Mouse (Mus musculus) gastrocnemius, adult 8-10 months (tissue): Measurements from ENCODE around the gene Triobp. TPM values are rescaled to one million over a fixed set of nuclear protein-coding genes. Genes with fewer than 3 reads are reported as not detected.

ENCODE experiments used
- DNase-seq, 2 experiments: peaks; one replicate each; pipeline ENCODE4 v3.0.0; 2022; ENCODE audit warnings: low spot score in 2 of 2
- total RNA-seq, 4 experiments: library from RNA; stranded (reverse); gene quantifications; 2 replicates each; pipeline ENCODE4 v1.2.4; 2022

The Triobp gene
- total RNA-seq, 4 experiments from 2014 or later = 38.3 to 69.6 (median 41.9) TPM

- peak; percentile 92 to 94 for DNase-seq
Observed at GRCm38 (mm10) chr15:78926021-78926919, 21.3 kb upstream of the Triobp start, which contains the start of gene Lgals1. Gene Lgals1 (plus strand): TSS chr15:78926725.

GRCm38 (mm10) chr15:78927021-78927787 lies 20.3 kb upstream of the Triobp start:
- peak; percentile 55 to 61 for DNase-seq

GRCm38 (mm10) chr15:78927788-78928457 lies 19.6 kb upstream of the Triobp start:
- peak; percentile 61 to 66 for DNase-seq

- no peak for DNase-seq
Observed at GRCm38 (mm10) chr15:78928539-78928938, 19.0 kb upstream of the Triobp start.

GRCm38 (mm10) chr15:78930192-78930706 lies 17.3 kb upstream of the Triobp start:
- DNase-seq = no peak

GRCm38 (mm10) chr15:78930801-78931426 lies 16.6 kb upstream of the Triobp start:
- DNase-seq = no peak

- DNase-seq = peak in 1 of 2 experiments; percentile 56
Observed at GRCm38 (mm10) chr15:78931577-78931976, 15.9 kb upstream of the Triobp start.

GRCm38 (mm10) chr15:78934784-78935320 lies 12.7 kb upstream of the Triobp start, which contains the start of gene Nol12:
Gene Nol12 (plus strand): TSS chr15:78934933.
- peak; percentile 77 to 78 for DNase-seq

- DNase-seq = no peak
Observed at GRCm38 (mm10) chr15:78936403-78936802, 11.1 kb upstream of the Triobp start.

GRCm38 (mm10) chr15:78937311-78937710 lies 10.2 kb upstream of the Triobp start:
- no peak for DNase-seq

- DNase-seq = no peak
Observed at GRCm38 (mm10) chr15:78937963-78938362, 9.6 kb upstream of the Triobp start.

- no peak for DNase-seq
Observed at GRCm38 (mm10) chr15:78940325-78940724, 7.2 kb upstream of the Triobp start.

- peak; percentile 64 to 74 for DNase-seq
Observed at GRCm38 (mm10) chr15:78942663-78943062, 4.9 kb upstream of the Triobp start.

GRCm38 (mm10) chr15:78946232-78946631 lies 1.3 kb upstream of the Triobp start:
- DNase-seq = no peak

- no peak for DNase-seq
Observed at GRCm38 (mm10) chr15:78948152-78948725, 715 bp downstream of the Triobp start.

GRCm38 (mm10) chr15:78948883-78949282 lies 1.4 kb downstream of the Triobp start:
- no peak for DNase-seq

GRCm38 (mm10) chr15:78955663-78956062 lies 8.1 kb downstream of the Triobp start:
- no peak for DNase-seq

GRCm38 (mm10) chr15:78956351-78956750 lies 8.8 kb downstream of the Triobp start:
- DNase-seq = no peak

- DNase-seq = no peak
Observed at GRCm38 (mm10) chr15:78957021-78957420, 9.5 kb downstream of the Triobp start.

- no peak for DNase-seq
Observed at GRCm38 (mm10) chr15:78959537-78959936, 12.0 kb downstream of the Triobp start.
